Mouse (Mus musculus) kidney, adult 2 months (tissue): Measurements from ENCODE around the gene Plekhf1.

Experiments
- CTCF ChIP-seq: fragments of 200-500 bp; conservative IDR thresholded peaks from 2 replicates; pipeline ENCODE4 v1.5.1; 2011; ENCODE audit warnings: low read depth, mild to moderate bottlenecking, control low read depth, low read length, moderate library complexity, mixed read lengths; ENCODE audit not compliant: insufficient read depth, insufficient read length
- POLR2A ChIP-seq: fragments of 200-500 bp; IDR thresholded peaks from one replicate; pipeline ENCODE4 v1.6.1; 2011; ENCODE audit warnings: low read depth, low read length, control low read depth

- TF ChIP-seq CTCF (no peak), POLR2A (no peak)
These were observed 9.3 kb upstream of the Plekhf1 start for GRCm38 (mm10) chr7:38237140-38237539.
